Mouse (Mus musculus) hindbrain, embryonic 12.5 days (tissue): ENCODE results near the gene Mindy3. TPM values are rescaled to one million over a fixed set of nuclear protein-coding genes. Genes with fewer than 3 reads are reported as not detected.

ENCODE experiments used
- ATAC-seq: fragments of 200-750 bp; cut with Nextera tagmentation; 2 replicates; pipeline ENCODE4 v1.8.0; 2017; ENCODE audit warnings: moderate TSS enrichment; ENCODE audit not compliant: low FRiP score
- H3K27ac ChIP-seq: fragments of 300-500 bp; sonication (generic); 2 replicates; pipeline ENCODE4 v1.5.1; 2016; ENCODE audit warnings: mild to moderate bottlenecking
- H3K27me3 ChIP-seq: fragments of 300-500 bp; sonication (generic); 2 replicates; pipeline ENCODE4 v1.6.1; 2016; ENCODE audit warnings: mild to moderate bottlenecking
- H3K36me3 ChIP-seq: fragments of 300-500 bp; sonication (generic); 2 replicates; pipeline ENCODE4 v1.6.1; 2016; ENCODE audit warnings: mild to moderate bottlenecking
- H3K4me1 ChIP-seq: fragments of 300-500 bp; sonication (generic); 2 replicates; pipeline ENCODE4 v1.6.1; 2016
- H3K4me2 ChIP-seq: fragments of 300-500 bp; sonication (generic); replicated peaks from 2 replicates; pipeline ENCODE4 v1.6.1; 2016; ENCODE audit warnings: mild to moderate bottlenecking
- H3K4me3 ChIP-seq: fragments of 300-500 bp; sonication (generic); 2 replicates; pipeline ENCODE4 v1.5.1; 2016; ENCODE audit warnings: mild to moderate bottlenecking
- H3K9ac ChIP-seq: fragments of 300-500 bp; sonication (generic); 2 replicates; pipeline ENCODE4 v1.6.1; 2016; ENCODE audit warnings: mild to moderate bottlenecking, moderate library complexity
- H3K9me3 ChIP-seq: fragments of 300-500 bp; sonication (generic); replicated peaks from 2 replicates; pipeline ENCODE4 v1.6.1; 2016; ENCODE audit warnings: mild to moderate bottlenecking
- WGBS: fragments of 180-500 bp; shearing (Covaris S2); methylation state at CpG from one replicate; pipeline ENCODE4 v1.1.7; 2016; 5-methylcytosine and 5-hydroxymethylcytosine counted together
- polyA plus RNA-seq: library from polyadenylated mRNA; unstranded; fragments of >200 nt; fragmentation: Nextera tagmentation; extraction: Ambion mirVana; gene quantifications from 2 replicates; pipeline ENCODE4 v1.2.1, GENCODE M21; 2016

Mindy3 gene
- polyA plus RNA-seq, 1 experiment from 2014 or later = 43.9 TPM

- Histone ChIP-seq H3K36me3 (no peaks in the 10 kb centered on the region), H3K9ac (no peak overlapping the region), H3K27ac (no peak overlapping the region), H3K27me3 (no peaks in the 10 kb centered on the region), H3K4me2 (no peak overlapping the region), H3K4me1 (no peaks in the 10 kb centered on the region), H3K9me3 (no peaks in the 10 kb centered on the region), H3K4me3 (no peak overlapping the region)
- 91% methylated on average over 4 of the region's 4 CpGs for WGBS
- no peak for ATAC-seq
Measured at GRCm38 (mm10) chr2:12320914-12321313, 98.4 kb downstream of the Mindy3 start.

- 90% methylated on average over 3 of the region's 3 CpGs for WGBS
- no peak for ATAC-seq
- Histone ChIP-seq H3K36me3 (no peaks in the 10 kb centered on the region), H3K4me2 (no peak overlapping the region), H3K27me3 (no peaks in the 10 kb centered on the region), H3K27ac (no peak overlapping the region), H3K4me3 (no peak overlapping the region), H3K9me3 (no peaks in the 10 kb centered on the region), H3K9ac (no peak overlapping the region), H3K4me1 (no peaks in the 10 kb centered on the region)
Measured at GRCm38 (mm10) chr2:12318715-12319114, 100.6 kb downstream of the Mindy3 start.

DNA sequence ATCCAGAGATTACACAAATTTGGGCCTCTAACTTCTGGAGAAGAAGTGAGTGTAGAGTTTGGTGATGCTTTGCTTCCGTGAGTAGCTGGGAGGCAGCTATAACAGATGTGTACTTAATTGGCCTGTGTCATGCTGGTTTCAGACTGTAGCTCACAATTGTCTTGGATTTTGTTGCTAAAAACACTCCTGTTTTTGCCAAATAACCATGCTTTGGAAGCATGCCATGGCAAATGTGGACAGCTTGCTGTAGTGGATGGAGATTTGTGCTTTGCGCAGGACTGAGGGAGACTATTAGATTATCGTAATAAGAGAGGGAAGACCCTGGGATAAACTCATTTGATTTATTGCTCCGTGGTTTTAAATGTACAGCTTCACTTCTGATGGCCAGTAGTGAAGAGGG is 101.2 kb downstream of the Mindy3 start:
- ATAC-seq = no peak
- Histone ChIP-seq H3K27me3 (no peaks in the 10 kb centered on the region), H3K4me3 (no peak overlapping the region), H3K4me2 (no peak overlapping the region), H3K4me1 (no peaks in the 10 kb centered on the region), H3K36me3 (no peaks in the 10 kb centered on the region), H3K9me3 (no peaks in the 10 kb centered on the region), H3K9ac (no peak overlapping the region), H3K27ac (no peak overlapping the region)
- 89% methylated on average over 4 of the region's 4 CpGs for WGBS

GRCm38 (mm10) chr2:12317343-12317742 is 101.9 kb downstream of the Mindy3 start:
- Histone ChIP-seq H3K27me3 (no peaks in the 10 kb centered on the region), H3K36me3 (no peaks in the 10 kb centered on the region), H3K27ac (no peak overlapping the region), H3K4me2 (no peak overlapping the region), H3K4me1 (no peaks in the 10 kb centered on the region), H3K9ac (no peak overlapping the region), H3K4me3 (no peak overlapping the region), H3K9me3 (no peaks in the 10 kb centered on the region)
- 83% methylated on average over 5 of the region's 5 CpGs for WGBS
- ATAC-seq = no peak

- H3K9ac ChIP-seq = no peak overlapping the region
- H3K9me3 ChIP-seq = no peaks in the 10 kb centered on the region
- no peak overlapping the region for H3K27ac ChIP-seq
- 34% methylated on average over 7 of the region's 7 CpGs for WGBS
- no peaks in the 10 kb centered on the region for H3K27me3 ChIP-seq
- H3K4me1 ChIP-seq = no peaks in the 10 kb centered on the region
- ATAC-seq = no peak
- no peaks in the 10 kb centered on the region for H3K36me3 ChIP-seq
- H3K4me2 ChIP-seq = no peak overlapping the region
- H3K4me3 ChIP-seq = no peak overlapping the region
Measured at GRCm38 (mm10) chr2:12316361-12316760, 102.9 kb downstream of the Mindy3 start.

DNA sequence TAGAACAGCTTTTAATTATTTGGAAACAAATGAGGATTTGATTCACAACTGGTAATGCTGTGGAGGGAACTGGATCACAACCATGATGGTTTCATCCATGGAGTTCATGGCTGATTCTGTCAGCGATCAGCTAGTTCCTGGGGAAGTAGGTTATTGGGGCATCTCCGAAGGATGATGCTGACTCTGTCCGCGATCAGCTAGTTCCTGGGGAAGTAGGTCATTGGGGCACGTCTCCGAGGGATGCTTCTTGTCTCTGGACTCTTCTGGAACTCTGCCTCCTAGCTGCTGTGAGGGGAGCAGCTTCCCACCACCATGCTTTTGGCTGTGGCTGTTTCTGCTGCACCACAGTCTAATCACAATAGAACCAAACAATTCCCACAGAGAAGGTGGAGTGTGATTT is 105.2 kb downstream of the Mindy3 start:
- Histone ChIP-seq H3K9me3 (no peaks in the 10 kb centered on the region), H3K36me3 (no peaks in the 10 kb centered on the region), H3K27me3 (no peaks in the 10 kb centered on the region), H3K9ac (no peak overlapping the region), H3K4me1 (no peaks in the 10 kb centered on the region), H3K4me3 (no peak overlapping the region), H3K27ac (no peak overlapping the region), H3K4me2 (no peak overlapping the region)
- no peak for ATAC-seq
- WGBS = 82% methylated on average over 6 of the region's 6 CpGs

DNA sequence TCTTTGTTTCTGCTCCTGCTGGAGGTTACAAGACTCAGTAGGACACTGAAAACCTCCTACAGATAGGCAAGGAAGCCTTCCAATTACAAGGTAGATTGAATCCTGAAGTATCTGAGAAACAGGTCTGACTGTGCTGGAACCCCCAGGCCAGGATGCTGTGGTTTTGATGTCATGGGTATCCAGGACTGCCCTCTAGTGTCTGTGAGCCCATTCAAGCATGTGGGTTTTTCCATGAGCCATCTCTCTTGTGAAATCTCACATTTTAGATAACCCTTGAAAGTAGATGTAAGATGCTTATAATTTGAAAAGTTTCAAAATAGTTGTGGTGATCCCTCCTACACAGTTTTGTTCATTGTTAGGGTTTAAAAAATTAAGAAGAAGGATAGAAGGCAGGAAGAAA is 110.8 kb downstream of the Mindy3 start:
- H3K36me3 ChIP-seq = no peaks in the 10 kb centered on the region

DNA sequence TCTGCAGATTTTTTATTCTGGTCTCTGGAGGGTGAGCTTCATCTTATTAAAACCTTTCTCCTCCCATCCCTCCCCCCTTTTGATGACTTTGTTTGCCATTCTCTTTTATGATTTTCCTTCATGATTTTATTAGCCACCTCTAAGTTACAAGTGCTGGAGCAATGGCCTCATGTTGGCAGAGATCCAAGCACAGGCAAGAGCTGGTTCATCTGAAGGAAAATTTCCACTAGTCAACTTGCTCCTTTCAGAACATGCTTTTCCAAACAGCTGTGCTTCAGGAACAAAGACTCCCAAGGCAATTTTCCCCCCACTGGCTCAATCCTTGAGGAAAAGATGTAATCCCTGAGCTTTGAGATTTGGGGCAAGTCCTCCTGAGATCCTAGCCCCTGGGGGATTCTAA is 112.0 kb downstream of the Mindy3 start:
- no peak overlapping the region for H3K4me2 ChIP-seq
- no peak overlapping the region for H3K4me3 ChIP-seq
- no peaks in the 10 kb centered on the region for H3K4me1 ChIP-seq
- no peaks in the 10 kb centered on the region for H3K9me3 ChIP-seq
- H3K9ac ChIP-seq = no peak overlapping the region
- H3K27ac ChIP-seq = 0 out of 2 replicates have a peak overlapping the region, but pooled peaks have one; percentile 17
- H3K27me3 ChIP-seq = no peaks in the 10 kb centered on the region; the same call in 1 of the 2 replicates
- no peaks in the 10 kb centered on the region for H3K36me3 ChIP-seq
- no peak for ATAC-seq

More for the DNA sequence above, 110.8 kb downstream of the Mindy3 start:
- H3K4me3 ChIP-seq = no peak overlapping the region
- H3K4me1 ChIP-seq = no peaks in the 10 kb centered on the region
- no peak for ATAC-seq
- H3K4me2 ChIP-seq = no peak overlapping the region
- no peaks in the 10 kb centered on the region for H3K27me3 ChIP-seq
- H3K9ac ChIP-seq = no peak overlapping the region
- no peak overlapping the region for H3K27ac ChIP-seq
- no peaks in the 10 kb centered on the region for H3K9me3 ChIP-seq

GRCm38 (mm10) chr2:12305064-12305650 is 114.1 kb downstream of the Mindy3 start:
- 89% methylated on average over 9 of the region's 9 CpGs for WGBS
- H3K27ac ChIP-seq = no peak overlapping the region

DNA sequence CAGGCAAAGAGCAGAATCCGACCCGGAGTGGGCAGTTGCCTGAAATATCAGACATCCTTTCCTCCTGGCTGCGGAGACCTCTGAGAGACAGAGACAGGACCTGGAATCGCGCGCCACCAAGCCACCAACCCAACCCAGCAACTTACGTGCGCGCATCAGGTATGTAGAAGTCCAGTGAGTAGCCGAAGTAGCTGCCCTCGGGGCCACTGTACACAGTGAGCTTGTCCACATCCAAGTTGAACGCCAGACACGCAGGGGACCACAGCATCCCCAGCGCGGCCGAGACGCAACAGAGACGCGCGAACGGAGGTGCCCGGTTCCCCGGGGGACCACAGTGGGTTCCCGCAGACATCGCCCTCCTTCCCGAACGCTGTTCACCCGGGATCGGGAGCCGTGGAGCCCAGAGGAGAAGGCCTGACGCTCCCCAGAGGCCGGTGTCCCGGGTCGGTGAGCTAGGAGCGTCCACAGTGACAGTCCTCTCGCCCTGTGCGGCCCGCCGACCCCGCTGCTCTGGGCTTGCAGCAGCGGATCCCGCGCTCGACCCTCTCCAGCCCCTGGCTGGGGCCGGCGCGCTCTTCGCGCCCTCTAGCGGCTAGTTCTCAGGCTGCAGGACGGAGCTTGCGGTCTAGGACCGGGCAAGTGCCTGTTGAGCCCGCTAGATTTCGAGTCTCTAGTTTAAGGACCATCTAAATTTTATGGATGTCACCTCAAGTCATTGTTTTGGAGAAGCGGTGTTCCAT is 117.7 kb downstream of the Mindy3 start, which contains the start of gene Itga8:
Gene Itga8 (minus strand): TSS at position 492 of the 740 bp plus-strand sequence.
- peak within 1 kb of the TSS; percentile 76 for H3K9ac ChIP-seq
- WGBS = 1% methylated on average over 56 of the region's 56 CpGs
- ATAC-seq = peak; percentile 98

More at GRCm38 (mm10) chr2:12305064-12305650, 114.1 kb downstream of the Mindy3 start:
- Histone ChIP-seq H3K4me2 (no peak overlapping the region), H3K9me3 (no peaks in the 10 kb centered on the region), H3K9ac (no peak overlapping the region), H3K4me1 (0 out of 2 replicates have a peak, but pooled peaks cover 3% of the 10 kb centered on the region), H3K36me3 (no peaks in the 10 kb centered on the region), H3K4me3 (no peak overlapping the region), H3K27me3 (peaks cover 12% of the 10 kb centered on the region)
- ATAC-seq = no peak

GRCm38 (mm10) chr2:12300449-12301228 is 118.6 kb downstream of the Mindy3 start:
- Histone ChIP-seq H3K27ac (no peak overlapping the region), H3K27me3 (peaks cover 15% of the 10 kb centered on the region), H3K9ac (no peak overlapping the region), H3K4me2 (peak overlapping the region; percentile 96), H3K36me3 (no peaks in the 10 kb centered on the region), H3K4me3 (peak overlapping the region; percentile 69), H3K9me3 (no peaks in the 10 kb centered on the region), H3K4me1 (0 out of 2 replicates have a peak, but pooled peaks cover 3% of the 10 kb centered on the region)
- no peak for ATAC-seq
- WGBS = 76% methylated on average over 15 of the region's 15 CpGs

More for the DNA sequence above, 117.7 kb downstream of the Mindy3 start, which contains the start of gene Itga8:
- Histone ChIP-seq H3K4me2 (peak within 1 kb of the TSS; percentile 96), H3K4me1 (0 out of 2 replicates have a peak, but pooled peaks cover 3% of the 10 kb centered on the region), H3K27ac (no peak within 1 kb of the TSS), H3K4me3 (peak within 1 kb of the TSS; percentile 69), H3K36me3 (no peaks in the 10 kb centered on the region), H3K9me3 (no peaks in the 10 kb centered on the region), H3K27me3 (peaks cover 15% of the 10 kb centered on the region)

GRCm38 (mm10) chr2:12297287-12297686 is 122.0 kb downstream of the Mindy3 start:
- Histone ChIP-seq H3K9ac (no peak overlapping the region), H3K4me2 (no peak overlapping the region), H3K27me3 (peaks cover 15% of the 10 kb centered on the region), H3K4me1 (peaks cover 8% of the 10 kb centered on the region; the same call in 1 of the 2 replicates), H3K4me3 (no peak overlapping the region), H3K9me3 (no peaks in the 10 kb centered on the region), H3K27ac (no peak overlapping the region), H3K36me3 (no peaks in the 10 kb centered on the region)
- WGBS = 79% methylated on average over 5 of the region's 5 CpGs
- ATAC-seq = no peak
